Mouse (Mus musculus) embryonic fibroblast, embryonic 13.5 days (primary cell): ENCODE results near the gene Nav2. TPM values are rescaled to one million over a fixed set of nuclear protein-coding genes. Genes with fewer than 3 reads are reported as not detected.

Experiments
- H3K27ac ChIP-seq: 2 replicates; pipeline ENCODE4 v1.5.1; 2012; ENCODE audit warnings: low read length, control low read depth, inconsistent platforms; ENCODE audit not compliant: insufficient read depth
- H3K4me1 ChIP-seq: 2 replicates; pipeline ENCODE4 v1.6.1; 2011; ENCODE audit warnings: low read length; ENCODE audit not compliant: control insufficient read depth, insufficient read depth
- H3K4me3 ChIP-seq: 2 replicates; pipeline ENCODE4 v1.5.1; 2011; ENCODE audit warnings: mild to moderate bottlenecking, control low read depth, low read length; ENCODE audit not compliant: insufficient read depth
- CTCF ChIP-seq: IDR thresholded peaks from 2 replicates; pipeline ENCODE4 v1.5.1; 2011; ENCODE audit warnings: mild to moderate bottlenecking, control low read depth, low read length, moderate library complexity, borderline replicate concordance; ENCODE audit not compliant: insufficient read depth
- POLR2A ChIP-seq: IDR thresholded peaks from 2 replicates; pipeline ENCODE4 v1.6.1; 2011; ENCODE audit warnings: low read depth, mild to moderate bottlenecking, control low read depth, low read length, moderate library complexity
- polyA plus RNA-seq: library from polyadenylated mRNA; stranded (reverse); fragments of >200 nt; gene quantifications from 2 replicates; pipeline ENCODE4 v1.2.4, GENCODE M21; 2011; ENCODE audit warnings: low read depth; ENCODE audit not compliant: missing spikeins, insufficient read length

The Nav2 gene
- polyA plus RNA-seq, 1 experiment: 18.7 TPM

DNA sequence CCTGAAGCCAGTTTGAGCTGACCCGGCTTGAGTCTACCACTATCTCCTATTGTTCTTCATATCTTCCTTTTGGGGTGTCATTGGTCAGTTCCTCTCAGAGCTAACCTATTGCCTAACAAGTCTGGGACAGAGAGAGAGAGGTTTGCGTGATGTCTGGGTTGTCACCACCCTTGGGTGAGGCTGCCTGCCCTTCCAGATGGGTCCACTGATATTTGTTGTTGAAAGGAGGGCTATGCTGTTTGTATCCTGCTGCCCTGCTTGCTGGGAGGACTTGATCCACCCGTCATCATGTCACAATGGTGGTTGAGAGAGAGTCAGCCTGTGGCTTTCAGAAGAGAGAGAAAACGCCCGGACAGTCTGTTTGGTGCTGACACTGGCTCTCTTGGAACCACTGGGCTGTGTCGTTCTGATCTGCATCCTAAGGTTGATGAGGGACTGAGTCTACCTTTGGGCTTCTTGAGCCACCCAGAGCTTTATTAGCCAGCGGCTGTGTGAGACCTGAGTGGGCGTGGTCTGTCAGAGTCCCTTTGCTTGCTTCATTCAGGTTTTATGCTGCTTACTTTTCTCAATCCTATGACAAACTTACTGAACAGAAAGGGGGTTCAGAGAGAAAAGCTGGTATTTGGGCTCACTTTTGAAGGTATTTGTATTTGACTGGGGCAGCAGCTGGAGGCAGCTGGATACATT is 441.9 kb downstream of the Nav2 start:
- no peak overlapping the region for H3K4me3 ChIP-seq
- TF ChIP-seq CTCF: no peak
- TF ChIP-seq POLR2A: no peak
- no peak overlapping the region for H3K27ac ChIP-seq

DNA sequence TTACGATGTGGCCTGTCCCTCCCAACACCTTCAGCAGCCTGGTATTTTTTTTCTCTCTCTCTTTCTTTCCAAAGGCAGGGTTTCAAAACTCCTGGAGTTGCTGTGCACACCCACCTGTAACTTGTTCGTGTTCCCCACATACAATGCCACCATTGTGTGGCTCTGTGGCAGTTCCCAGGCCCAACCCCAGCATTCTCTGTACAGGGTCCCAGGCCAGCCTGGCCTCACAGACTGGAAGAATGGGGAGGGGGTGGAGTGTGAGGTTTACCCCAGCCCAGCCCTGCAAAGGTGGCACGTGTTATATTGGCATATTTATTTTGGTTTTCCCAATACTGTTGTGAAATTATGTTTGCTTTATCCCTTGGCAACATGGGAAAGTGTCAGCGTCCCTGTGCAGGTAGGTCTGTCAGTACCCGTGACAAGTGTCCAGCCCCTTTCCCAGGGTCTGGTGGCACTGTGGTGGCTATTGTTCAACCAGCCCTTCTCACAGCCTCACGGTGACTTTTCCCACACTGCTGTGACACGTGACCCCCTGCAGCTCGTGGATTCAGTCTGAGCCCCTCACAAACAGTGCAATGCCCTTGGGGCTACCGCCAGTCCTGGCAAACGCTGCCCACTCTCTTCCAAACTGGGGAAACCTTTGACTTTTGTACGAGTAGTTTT is 443.2 kb downstream of the Nav2 start:
- H3K27ac ChIP-seq: no peak overlapping the region
- no peak for TF ChIP-seq POLR2A
- no peak for TF ChIP-seq CTCF
- H3K4me3 ChIP-seq: no peak overlapping the region
- H3K4me1 ChIP-seq: peaks cover 7% of the 10 kb centered on the region; the same call in 1 of the 2 replicates

More for the DNA sequence above, 441.9 kb downstream of the Nav2 start:
- peaks cover 7% of the 10 kb centered on the region; the same call in 1 of the 2 replicates for H3K4me1 ChIP-seq

DNA sequence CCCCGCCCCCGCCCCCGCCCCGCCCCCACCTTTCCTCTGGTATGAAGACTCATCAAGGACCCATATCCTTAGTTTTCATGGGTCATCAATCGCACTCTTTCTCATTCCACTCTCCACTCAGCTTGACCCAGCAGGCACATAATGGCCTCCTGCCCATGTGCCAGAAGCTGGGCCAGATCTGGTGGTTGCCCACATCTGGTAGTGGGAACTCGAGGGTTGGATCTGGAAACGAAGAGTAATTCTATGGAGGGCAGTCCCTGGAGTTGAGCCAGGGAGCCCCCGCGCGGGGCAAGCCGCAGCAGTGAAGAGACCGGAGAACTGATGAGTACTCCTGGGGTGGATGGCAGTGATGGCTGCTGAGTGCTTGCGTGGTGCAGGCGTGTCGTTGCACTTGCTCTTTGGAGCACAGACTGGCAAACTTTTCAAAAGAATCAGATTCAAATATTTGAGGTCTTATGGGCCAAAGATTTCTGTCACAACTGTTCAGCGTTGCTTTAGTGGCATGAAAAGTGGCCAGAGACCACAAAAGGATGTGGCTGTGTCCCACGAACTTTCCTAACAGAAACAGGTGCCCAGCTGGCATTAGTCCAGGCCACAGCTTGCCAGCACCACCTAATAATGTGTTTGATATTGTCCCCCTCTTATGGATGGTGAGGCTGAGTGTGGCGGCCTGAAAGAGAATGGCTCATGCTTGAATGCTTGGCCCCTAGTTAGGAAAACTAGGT is 449.1 kb downstream of the Nav2 start:
- no peak overlapping the region for H3K27ac ChIP-seq
- no peak overlapping the region for H3K4me3 ChIP-seq
- H3K4me1 ChIP-seq: no peaks in the 10 kb centered on the region
- TF ChIP-seq POLR2A: no peak
- no peak for TF ChIP-seq CTCF

DNA sequence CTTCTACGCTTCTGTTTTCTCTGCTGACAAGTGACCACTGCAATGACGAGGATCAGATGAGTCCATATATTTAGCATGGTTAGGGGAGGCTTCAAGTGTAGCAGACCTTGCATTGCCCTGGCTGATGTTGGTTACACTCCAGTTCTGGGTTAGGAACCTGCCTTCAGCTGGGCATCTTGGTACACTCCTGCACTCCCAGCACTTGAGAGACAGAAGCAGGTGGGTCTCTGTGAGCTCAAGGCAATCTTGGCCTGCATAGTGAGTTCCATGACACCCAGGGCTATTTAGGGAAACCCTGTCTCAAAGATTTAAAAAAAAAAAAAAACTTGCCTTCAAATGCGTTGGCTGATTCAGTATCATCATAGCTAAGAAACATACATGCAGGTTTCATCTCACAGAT is 450.6 kb downstream of the Nav2 start:
- Histone ChIP-seq H3K4me3 (no peak overlapping the region), H3K27ac (no peak overlapping the region), H3K4me1 (no peaks in the 10 kb centered on the region)
- no peak for TF ChIP-seq POLR2A
- no peak for TF ChIP-seq CTCF

DNA sequence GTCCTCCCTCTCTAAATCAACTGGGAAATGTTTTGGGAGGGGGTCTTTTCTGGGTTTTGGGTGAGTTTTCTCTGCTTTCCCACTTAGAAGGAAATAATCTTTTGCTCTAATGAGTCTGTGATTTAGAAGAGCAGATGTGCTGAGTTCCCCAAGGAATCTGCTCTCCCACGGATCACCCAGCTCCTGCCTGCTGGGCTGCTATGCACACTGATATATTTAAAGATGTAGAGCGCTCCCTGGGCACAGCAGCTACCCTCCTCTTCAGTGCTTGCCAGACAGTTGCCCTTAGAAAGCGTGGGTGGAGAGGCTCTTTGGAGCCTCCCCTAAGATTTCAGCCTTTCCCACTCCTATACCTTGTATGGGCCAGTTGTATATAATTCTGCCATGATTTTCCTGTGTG is 452.1 kb downstream of the Nav2 start:
- no peak overlapping the region for H3K4me3 ChIP-seq
- H3K27ac ChIP-seq: no peak overlapping the region
- TF ChIP-seq POLR2A (no peak), CTCF (no peak)
- H3K4me1 ChIP-seq: no peaks in the 10 kb centered on the region

DNA sequence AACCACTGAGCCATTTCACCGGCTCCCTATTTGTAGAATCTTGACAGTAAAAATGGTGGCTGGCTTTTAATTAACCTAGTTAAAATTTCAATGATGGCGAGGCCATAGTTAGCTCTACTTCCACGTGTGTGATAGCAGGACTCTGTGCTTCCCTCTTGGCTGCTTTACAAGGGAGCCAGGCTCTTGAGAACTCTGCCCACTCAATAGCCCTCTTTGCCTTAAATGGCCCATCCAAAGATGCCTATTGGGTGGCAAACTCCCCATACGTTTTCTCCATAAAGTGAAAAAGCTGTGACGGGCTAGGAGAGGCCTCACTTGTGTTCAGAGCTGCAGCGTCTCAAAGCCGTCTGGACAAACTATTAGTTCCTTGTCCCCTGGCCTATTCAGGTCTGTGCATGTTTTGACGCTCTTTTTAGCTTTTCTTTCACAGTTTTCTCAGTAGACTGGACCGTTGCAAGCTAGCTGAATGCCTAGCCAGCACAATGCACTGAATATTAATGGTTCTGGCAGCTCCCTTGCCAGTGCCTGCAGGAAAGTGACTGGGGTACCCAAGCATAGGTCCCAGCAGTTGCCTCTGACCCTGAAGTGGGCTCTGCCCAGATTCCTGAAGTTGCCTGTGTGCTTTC is 453.1 kb downstream of the Nav2 start:
- TF ChIP-seq CTCF (no peak), POLR2A (no peak)
- no peak overlapping the region for H3K4me3 ChIP-seq
- H3K4me1 ChIP-seq: no peaks in the 10 kb centered on the region
- H3K27ac ChIP-seq: no peak overlapping the region

DNA sequence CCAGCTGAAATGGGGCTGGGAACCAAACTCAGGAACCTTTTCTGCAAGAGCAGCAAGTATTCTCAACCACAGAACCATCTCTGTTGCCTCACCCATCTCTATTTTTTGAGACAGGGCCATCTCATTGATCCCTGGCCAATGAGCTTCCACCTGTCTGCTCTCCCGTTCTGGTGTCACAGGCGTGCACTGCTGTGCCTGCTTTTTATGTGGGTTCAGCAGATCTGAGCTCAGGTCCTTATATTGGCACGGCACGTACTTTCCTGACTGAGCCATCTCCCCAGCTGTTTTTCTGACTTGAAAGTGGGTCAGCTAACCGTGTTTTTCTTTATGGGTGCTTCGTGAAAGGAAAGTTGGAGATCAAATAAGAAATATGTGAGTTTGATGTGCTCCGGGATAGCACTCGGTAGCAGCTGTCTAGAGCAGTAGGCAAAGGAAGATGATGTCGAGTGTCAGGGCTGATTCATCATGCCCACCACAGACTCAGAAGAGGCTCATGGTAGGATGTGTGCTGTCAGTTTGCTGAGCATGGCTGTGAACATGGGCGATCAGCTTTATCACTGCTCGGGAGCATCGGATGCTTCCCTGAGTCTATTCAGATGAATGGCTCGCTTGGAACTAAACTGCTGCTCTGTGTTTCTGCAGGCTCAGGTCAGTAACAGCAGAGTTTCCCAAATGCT is 456.1 kb downstream of the Nav2 start:
- Histone ChIP-seq H3K4me1 (peaks cover 2% of the 10 kb centered on the region), H3K27ac (no peak overlapping the region), H3K4me3 (no peak overlapping the region)
- TF ChIP-seq CTCF (no peak), POLR2A (no peak)

DNA sequence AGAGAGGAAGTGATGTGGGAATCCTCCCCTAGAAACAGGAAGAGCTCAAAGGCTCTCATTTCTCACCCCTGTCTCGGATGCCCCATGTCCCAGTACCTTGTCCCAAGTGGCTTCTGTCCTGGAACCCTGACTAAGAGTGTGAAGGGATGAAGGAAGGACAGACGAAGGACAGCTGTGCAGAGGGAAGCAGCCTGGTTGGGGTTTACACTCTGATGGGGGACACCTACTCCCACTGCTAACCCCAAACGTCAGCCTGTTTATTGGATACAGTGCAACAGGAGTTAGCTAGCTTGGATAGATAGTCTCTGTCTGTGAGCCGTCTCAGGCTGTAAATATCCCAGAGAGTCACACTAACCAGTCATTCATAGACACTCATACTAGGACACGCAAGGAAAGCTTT is 460.1 kb downstream of the Nav2 start:
- Histone ChIP-seq H3K4me3 (no peak overlapping the region), H3K27ac (no peak overlapping the region), H3K4me1 (peaks cover 2% of the 10 kb centered on the region)
- TF ChIP-seq CTCF: no peak
- no peak for TF ChIP-seq POLR2A

DNA sequence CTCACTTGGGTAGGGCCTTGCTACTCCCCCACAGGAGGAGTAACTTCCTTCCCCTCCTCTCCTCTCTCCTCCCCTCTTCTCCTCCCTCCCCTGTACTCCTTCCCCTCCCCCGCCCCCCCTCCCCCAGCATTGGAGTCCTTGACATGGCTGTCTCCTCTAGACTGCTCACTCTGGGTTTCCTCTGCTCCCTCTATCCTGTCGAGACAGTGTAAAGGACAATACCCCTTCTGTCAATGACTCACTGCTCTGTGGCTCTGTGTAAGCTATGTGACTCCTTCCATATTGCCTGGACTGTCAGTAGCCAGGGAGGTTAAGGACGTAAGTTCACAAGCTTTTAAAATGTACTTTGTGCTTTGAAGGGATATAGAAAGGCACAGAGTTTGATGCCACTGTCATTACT is 460.5 kb downstream of the Nav2 start:
- peaks cover 2% of the 10 kb centered on the region for H3K4me1 ChIP-seq
- H3K4me3 ChIP-seq: no peak overlapping the region
- TF ChIP-seq POLR2A: no peak
- no peak overlapping the region for H3K27ac ChIP-seq
